Mouse (Mus musculus): ENCODE measurements around the gene Lrcol1. TPM values are rescaled to one million over a fixed set of nuclear protein-coding genes. Genes with fewer than 3 reads are reported as not detected.

Lrcol1 gene
- polyA plus RNA-seq, 1 experiment from 2014 or later: not detected

DNA sequence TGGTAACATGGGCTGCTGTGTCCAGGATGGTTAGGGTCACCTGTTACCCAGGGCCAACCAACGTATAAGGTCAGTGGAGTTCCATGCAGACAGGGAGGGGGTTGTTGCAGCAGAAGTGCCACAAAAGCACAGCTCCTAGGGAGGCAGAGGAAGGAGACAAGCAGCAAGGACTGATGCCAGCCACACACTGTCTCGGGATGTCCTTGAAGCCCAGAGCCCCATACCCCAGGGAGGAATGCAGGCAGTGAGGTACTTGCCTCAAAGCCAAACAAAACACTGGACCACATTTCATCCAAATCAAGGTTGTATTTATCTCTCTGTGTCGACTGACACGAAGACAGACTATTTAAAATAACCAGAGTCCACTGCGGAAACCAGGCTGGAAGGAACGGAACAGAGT lies 16.9 kb downstream of the Lrcol1 start:
- ATAC-seq (ENCODE audit: low FRiP score): no peak
- Histone ChIP-seq H3K27ac (replicated peaks) (no peak overlapping the region), H3K36me3 (peaks cover 5% of the 10 kb centered on the region; the same call in 1 of the 2 replicates), H3K27me3 (replicated peaks) (no peaks in the 10 kb centered on the region), H3K4me2 (no peak overlapping the region), H3K4me3 (replicated peaks) (no peak overlapping the region), H3K9me3 (replicated peaks) (no peaks in the 10 kb centered on the region), H3K4me1 (peaks cover 23% of the 10 kb centered on the region), H3K9ac (replicated peaks) (no peak overlapping the region)
- 90% methylated on average over 6 of the region's 6 CpGs for WGBS

DNA sequence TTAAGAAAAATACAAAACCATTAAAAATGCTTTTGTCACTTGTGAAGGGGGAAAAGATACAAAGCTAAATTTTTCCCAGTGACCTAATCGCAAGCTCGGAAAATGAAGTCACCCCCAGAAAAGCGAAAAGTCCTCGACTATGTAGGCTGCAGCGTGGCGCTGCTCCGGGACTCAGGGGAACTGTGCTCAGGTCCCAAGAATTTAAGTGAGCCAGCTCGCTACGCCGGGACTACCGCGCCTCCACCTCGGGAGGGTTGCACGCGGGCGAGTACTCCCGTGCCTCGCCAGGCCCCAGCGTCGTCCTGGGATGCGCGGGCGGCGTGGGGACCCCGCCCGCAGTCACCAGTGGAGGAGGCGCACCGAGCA lies 18.3 kb downstream of the Lrcol1 start:
- peak overlapping the region; percentile 44 for H3K4me3 ChIP-seq (replicated peaks)
- H3K27ac ChIP-seq (replicated peaks): peak overlapping the region; percentile 60; the same call in 1 of the 2 replicates
- WGBS: 4% methylated on average over 28 of the region's 28 CpGs
- peak overlapping the region; percentile 90 for H3K4me2 ChIP-seq
- ATAC-seq (ENCODE audit: low FRiP score): no peak; the same call in 1 of the 2 replicates
- peak overlapping the region; percentile 43 for H3K9ac ChIP-seq (replicated peaks)
- peaks cover 20% of the 10 kb centered on the region for H3K4me1 ChIP-seq
- peaks cover 14% of the 10 kb centered on the region for H3K36me3 ChIP-seq
- H3K27me3 ChIP-seq (replicated peaks): no peaks in the 10 kb centered on the region
- no peaks in the 10 kb centered on the region for H3K9me3 ChIP-seq (replicated peaks)

GRCm38 (mm10) chr5:110363179-110363821 lies 18.8 kb downstream of the Lrcol1 start:
- ATAC-seq (ENCODE audit: low FRiP score): peak; percentile 87
- Histone ChIP-seq H3K27me3 (replicated peaks) (no peaks in the 10 kb centered on the region), H3K9ac (replicated peaks) (peak overlapping the region; percentile 43), H3K4me2 (peak overlapping the region; percentile 90), H3K4me1 (peaks cover 15% of the 10 kb centered on the region), H3K9me3 (replicated peaks) (no peaks in the 10 kb centered on the region), H3K36me3 (peaks cover 17% of the 10 kb centered on the region), H3K4me3 (replicated peaks) (peak overlapping the region; percentile 44), H3K27ac (replicated peaks) (peak overlapping the region; percentile 60)
- 4% methylated on average over 68 of the region's 72 CpGs for WGBS

- no peaks in the 10 kb centered on the region for H3K27me3 ChIP-seq (replicated peaks)
- H3K4me2 ChIP-seq: peak overlapping the region; percentile 90
- peaks cover 23% of the 10 kb centered on the region for H3K36me3 ChIP-seq
- no peaks in the 10 kb centered on the region for H3K9me3 ChIP-seq (replicated peaks)
- H3K27ac ChIP-seq (replicated peaks): peak overlapping the region; percentile 60; the same call in 1 of the 2 replicates
- 26% methylated on average over 10 of the region's 11 CpGs for WGBS
- peak overlapping the region; percentile 43; the same call in 1 of the 2 replicates for H3K9ac ChIP-seq (replicated peaks)
- peaks cover 15% of the 10 kb centered on the region for H3K4me1 ChIP-seq
- peak overlapping the region; percentile 44 for H3K4me3 ChIP-seq (replicated peaks)
- no peak; the same call in 1 of the 2 replicates for ATAC-seq (ENCODE audit: low FRiP score)
Measured at GRCm38 (mm10) chr5:110363822-110364545, 19.5 kb downstream of the Lrcol1 start.

- ATAC-seq (ENCODE audit: low FRiP score): peak; percentile 20; the same call in 1 of the 2 replicates
- Histone ChIP-seq H3K36me3 (peaks cover 62% of the 10 kb centered on the region), H3K4me2 (no peak overlapping the region), H3K9me3 (replicated peaks) (no peaks in the 10 kb centered on the region), H3K27me3 (replicated peaks) (no peaks in the 10 kb centered on the region), H3K27ac (replicated peaks) (no peak overlapping the region), H3K4me1 (peaks cover 4% of the 10 kb centered on the region; the same call in 1 of the 2 replicates), H3K9ac (replicated peaks) (no peak overlapping the region), H3K4me3 (replicated peaks) (no peak overlapping the region)
- WGBS: 50% methylated on average over 8 of the region's 8 CpGs
Measured at GRCm38 (mm10) chr5:110376802-110377433, 32.4 kb downstream of the Lrcol1 start.

DNA sequence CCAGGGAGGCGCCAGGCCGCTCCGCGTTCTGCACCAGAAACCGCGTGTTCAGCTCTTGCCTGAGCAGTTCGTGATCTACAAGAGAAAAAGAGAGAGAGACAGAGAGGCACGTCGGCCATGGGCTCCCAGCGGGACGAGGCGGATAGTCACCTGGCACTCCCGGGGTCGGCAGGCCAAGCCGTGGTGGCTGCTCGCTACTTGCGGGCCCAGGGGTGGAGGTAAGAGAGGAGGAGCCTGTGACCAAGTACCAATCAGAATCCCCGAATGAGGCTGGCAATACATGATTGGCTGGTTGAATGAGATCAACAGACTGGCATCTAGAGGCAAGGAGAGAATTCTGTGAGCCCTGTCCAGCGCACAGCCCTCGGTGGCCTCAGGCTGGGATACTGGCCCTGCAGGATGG lies 33.7 kb downstream of the Lrcol1 start:
- H3K27me3 ChIP-seq (replicated peaks): no peaks in the 10 kb centered on the region
- H3K4me3 ChIP-seq (replicated peaks): no peak overlapping the region
- no peaks in the 10 kb centered on the region for H3K9me3 ChIP-seq (replicated peaks)
- H3K36me3 ChIP-seq: peaks cover 59% of the 10 kb centered on the region
- peaks cover 4% of the 10 kb centered on the region; the same call in 1 of the 2 replicates for H3K4me1 ChIP-seq
- no peak overlapping the region for H3K27ac ChIP-seq (replicated peaks)
- WGBS: 29% methylated on average over 20 of the region's 20 CpGs
- no peak overlapping the region for H3K9ac ChIP-seq (replicated peaks)
- peak; percentile 34; the same call in 1 of the 2 replicates for ATAC-seq (ENCODE audit: low FRiP score)
- no peak overlapping the region for H3K4me2 ChIP-seq

GRCm38 (mm10) chr5:110379086-110379485 lies 34.6 kb downstream of the Lrcol1 start:
- Histone ChIP-seq H3K27me3 (replicated peaks) (no peaks in the 10 kb centered on the region), H3K36me3 (peaks cover 50% of the 10 kb centered on the region), H3K27ac (replicated peaks) (no peak overlapping the region), H3K4me3 (replicated peaks) (no peak overlapping the region), H3K9ac (replicated peaks) (no peak overlapping the region), H3K9me3 (replicated peaks) (no peaks in the 10 kb centered on the region), H3K4me1 (peaks cover 7% of the 10 kb centered on the region; the same call in 1 of the 2 replicates), H3K4me2 (no peak overlapping the region)
- WGBS: 91% methylated on average over 15 of the region's 15 CpGs
- peak; percentile 26; the same call in 1 of the 2 replicates for ATAC-seq (ENCODE audit: low FRiP score)

GRCm38 (mm10) chr5:110379823-110380222 lies 35.3 kb downstream of the Lrcol1 start:
- Histone ChIP-seq H3K27me3 (replicated peaks) (no peaks in the 10 kb centered on the region), H3K9me3 (replicated peaks) (no peaks in the 10 kb centered on the region), H3K9ac (replicated peaks) (no peak overlapping the region), H3K4me1 (peaks cover 14% of the 10 kb centered on the region), H3K36me3 (peaks cover 44% of the 10 kb centered on the region), H3K27ac (replicated peaks) (no peak overlapping the region), H3K4me3 (replicated peaks) (no peak overlapping the region), H3K4me2 (no peak overlapping the region)
- 89% methylated on average over 4 of the region's 4 CpGs for WGBS
- no peak for ATAC-seq (ENCODE audit: low FRiP score)

DNA sequence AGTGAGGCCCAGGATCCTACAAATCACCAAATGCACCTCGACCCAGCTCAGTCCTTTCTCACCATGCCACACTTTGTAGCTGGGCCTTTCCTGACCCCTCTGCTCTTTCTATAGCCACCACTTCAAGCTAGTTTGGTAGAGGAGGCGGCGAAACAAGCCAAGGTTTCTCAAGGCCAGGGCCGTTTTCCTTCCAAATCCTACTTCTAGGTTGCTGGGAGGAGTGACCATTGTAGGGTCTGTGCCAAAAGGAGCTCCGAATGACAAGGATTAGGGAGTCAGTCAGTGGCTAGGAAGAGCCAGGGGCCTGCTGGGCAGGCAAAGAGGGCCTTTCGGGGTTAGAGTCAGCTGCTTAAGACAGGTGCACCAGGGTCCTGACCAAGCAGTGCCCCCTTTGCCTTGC lies 40.0 kb downstream of the Lrcol1 start:
- H3K9ac ChIP-seq (replicated peaks): no peak overlapping the region
- H3K36me3 ChIP-seq: peaks cover 2% of the 10 kb centered on the region; the same call in 1 of the 2 replicates
- H3K4me1 ChIP-seq: peaks cover 38% of the 10 kb centered on the region
- H3K27me3 ChIP-seq (replicated peaks): peaks cover 4% of the 10 kb centered on the region; the same call in 1 of the 2 replicates
- no peaks in the 10 kb centered on the region for H3K9me3 ChIP-seq (replicated peaks)
- no peak for ATAC-seq (ENCODE audit: low FRiP score)
- H3K4me2 ChIP-seq: peak overlapping the region; percentile 68; the same call in 1 of the 2 replicates
- no peak overlapping the region for H3K4me3 ChIP-seq (replicated peaks)
- 79% methylated on average over 6 of the region's 6 CpGs for WGBS
- no peak overlapping the region for H3K27ac ChIP-seq (replicated peaks)

GRCm38 (mm10) chr5:110385263-110385662 lies 40.7 kb downstream of the Lrcol1 start:
- H3K27me3 ChIP-seq (replicated peaks): peaks cover 4% of the 10 kb centered on the region; the same call in 1 of the 2 replicates
- H3K9ac ChIP-seq (replicated peaks): 0 out of 2 replicates have a peak overlapping the region, but pooled peaks have one; percentile 20
- peak overlapping the region; percentile 68 for H3K4me2 ChIP-seq
- H3K9me3 ChIP-seq (replicated peaks): no peaks in the 10 kb centered on the region
- 53% methylated on average over 4 of the region's 4 CpGs for WGBS
- peaks cover 38% of the 10 kb centered on the region for H3K4me1 ChIP-seq
- no peaks in the 10 kb centered on the region for H3K36me3 ChIP-seq
- H3K4me3 ChIP-seq (replicated peaks): peak overlapping the region; percentile 72
- no peak for ATAC-seq (ENCODE audit: low FRiP score)
- no peak overlapping the region for H3K27ac ChIP-seq (replicated peaks)

Data from neural tube, embryonic 15.5 days (tissue).